Mouse (Mus musculus) heart, adult 8-10 months (tissue): ENCODE data around the gene Zbtb42. TPM values are rescaled to one million over a fixed set of nuclear protein-coding genes. Genes with fewer than 3 reads are reported as not detected.

Source experiments
- DNase-seq: peaks from one replicate; pipeline ENCODE4 v3.0.0; 2022; ENCODE audit warnings: low spot score
- total RNA-seq, 4 experiments: library from RNA; stranded (reverse); gene quantifications; 2 replicates each; pipeline ENCODE4 v1.2.4; 2022

Zbtb42 gene
- total RNA-seq, 4 experiments from 2014 or later = 4.0 to 5.5 (median 4.9) TPM

DNA sequence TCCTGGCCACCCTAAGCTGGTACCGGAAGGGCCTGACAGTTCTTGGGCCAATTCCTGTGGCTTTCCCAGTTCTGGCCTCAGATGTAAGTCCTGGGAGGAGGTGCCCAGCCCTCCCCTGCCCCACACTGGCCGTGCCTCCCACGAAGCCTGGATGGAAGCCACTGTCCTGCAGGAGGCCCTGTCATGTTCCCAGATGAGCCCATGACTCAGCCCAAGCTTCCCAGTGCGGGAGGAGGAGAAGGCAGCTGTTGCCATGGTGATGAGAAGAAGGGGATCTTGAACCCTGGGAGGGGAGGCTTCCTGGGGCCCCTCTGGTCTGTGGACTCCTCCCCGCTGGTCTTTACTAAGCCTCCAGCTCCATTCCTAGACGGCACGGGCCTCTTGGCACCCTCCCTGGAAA lies 4.7 kb downstream of the Zbtb42 start:
- no peak for DNase-seq

DNA sequence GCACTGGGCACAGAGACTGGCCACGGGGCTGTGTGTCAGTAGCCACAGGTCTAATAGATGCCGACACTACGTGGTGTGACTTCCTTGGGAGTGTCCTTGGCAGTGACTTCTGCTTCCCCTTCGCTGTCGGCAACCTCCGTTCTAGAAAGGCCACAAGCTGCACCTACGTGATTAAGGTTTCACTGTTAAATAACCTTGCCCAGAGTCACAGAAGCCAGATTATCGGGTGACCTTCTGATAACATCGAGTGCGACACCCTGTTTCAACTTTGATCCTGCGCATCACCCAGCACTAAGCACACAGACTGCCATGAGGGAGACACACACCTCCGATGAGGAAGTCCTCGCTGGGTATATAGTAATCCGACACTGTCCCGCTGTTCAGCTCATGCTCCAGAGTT lies 9.8 kb downstream of the Zbtb42 start:
- DNase-seq = no peak

DNA sequence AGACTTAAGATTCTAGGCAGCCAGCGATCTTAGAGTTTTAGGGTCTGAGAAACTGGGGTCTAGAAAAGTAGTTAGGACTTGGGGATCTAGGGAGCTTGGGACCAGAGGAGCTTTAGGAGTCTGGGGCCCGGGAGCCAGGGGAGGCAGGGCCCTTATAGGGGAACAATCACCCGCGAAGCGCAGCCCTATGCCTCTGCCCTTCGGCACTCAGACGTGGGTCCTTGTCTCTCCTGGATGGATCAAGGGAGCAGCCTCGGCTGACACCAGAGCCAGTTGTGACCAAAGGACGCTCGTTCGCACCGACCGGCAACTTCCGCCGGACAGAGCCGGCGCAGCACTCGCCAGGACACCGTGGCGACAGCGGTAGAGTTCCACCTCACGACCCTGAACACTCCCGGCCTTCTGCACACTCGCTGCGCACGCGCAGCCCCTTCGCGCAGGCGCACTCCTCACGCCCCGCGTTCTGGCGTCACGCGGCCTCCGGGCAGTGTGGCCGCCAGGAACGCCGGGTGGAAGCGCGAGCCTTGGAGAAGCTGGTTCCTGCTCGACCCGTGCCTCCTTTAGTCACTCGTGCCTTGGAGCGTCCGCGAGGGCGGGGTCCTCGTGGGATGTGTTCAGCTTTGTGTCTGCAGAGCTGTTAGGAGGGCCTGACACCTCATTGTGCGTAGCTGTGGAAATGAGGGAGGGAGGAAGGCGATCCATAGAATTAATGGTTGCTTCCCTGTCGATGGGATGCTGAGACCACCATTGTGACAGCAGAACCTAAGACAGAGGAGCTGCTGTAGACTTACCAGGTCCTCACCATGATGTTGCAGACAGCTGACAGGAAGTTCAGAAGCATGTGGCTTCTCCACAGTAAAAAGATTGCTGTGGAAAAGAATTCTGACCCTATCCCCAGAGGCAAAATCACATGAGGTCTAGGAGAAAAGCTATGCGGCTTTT lies 14.8 kb downstream of the Zbtb42 start:
- DNase-seq = peak; percentile 93

DNA sequence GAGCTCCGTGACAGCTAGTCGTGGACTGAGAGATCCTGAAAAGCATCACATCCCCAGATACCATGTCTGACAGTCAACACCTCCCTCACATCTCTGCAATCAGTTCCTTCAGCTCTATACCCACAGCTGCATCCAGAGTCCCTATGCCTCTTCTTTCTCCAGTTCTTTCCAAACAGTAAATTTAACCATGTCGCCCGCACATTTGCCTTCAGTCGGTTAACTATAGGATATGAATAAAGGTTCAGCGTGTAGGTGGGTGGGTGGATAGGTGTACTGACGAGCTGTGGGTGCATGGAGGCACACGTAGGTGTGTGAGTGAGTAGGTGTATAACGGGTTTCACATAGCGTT lies 15.5 kb downstream of the Zbtb42 start:
- no peak for DNase-seq

DNA sequence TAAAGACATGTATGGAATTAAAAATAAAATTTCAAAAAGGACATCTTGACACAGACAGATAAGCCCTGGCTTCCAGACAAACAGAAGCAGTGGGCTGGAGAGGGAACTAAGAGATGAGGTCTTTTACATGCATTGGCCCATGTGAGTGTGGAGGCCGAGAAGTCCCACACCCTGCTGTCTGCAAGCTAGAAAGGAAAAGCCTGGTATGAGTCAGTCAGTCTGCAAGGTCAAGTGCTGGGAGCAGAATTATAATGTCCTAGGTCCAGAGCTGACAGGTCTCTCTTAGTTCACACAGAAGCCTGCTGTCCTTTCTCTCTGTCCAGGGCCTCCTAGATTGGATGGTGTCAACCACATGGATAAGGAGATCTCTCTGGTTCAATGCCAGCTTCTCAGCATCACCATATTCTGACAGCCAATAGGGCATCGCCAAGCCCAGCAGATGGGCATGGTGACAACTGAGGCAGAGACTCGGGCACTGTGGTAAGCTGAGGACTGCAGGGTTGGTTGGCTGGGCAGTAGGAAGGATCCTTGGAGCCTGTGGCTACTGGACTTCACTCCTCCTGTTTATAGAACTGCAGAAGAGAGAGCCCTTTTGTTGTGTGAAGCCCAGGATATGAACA lies 18.3 kb downstream of the Zbtb42 start:
- no peak for DNase-seq

DNA sequence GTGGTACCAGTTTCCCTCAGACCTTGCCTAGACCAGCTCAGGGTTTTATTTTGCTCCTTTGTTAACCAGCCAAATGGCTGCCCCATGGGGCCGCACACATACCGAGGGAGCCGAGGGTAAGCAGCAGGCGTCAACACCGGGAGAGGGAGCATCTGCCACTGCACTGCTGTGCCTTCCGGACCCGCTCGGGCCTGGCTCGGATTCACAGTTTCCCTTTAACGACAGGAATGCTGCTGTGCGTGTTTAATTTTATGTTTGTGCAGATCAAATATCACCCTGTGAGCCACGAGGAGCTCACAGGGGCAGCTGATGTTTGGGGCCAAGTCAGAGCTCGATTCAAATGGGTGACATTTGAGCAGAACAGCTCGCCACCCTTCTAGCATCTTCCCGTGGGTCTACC lies 21.9 kb downstream of the Zbtb42 start:
- no peak for DNase-seq

DNA sequence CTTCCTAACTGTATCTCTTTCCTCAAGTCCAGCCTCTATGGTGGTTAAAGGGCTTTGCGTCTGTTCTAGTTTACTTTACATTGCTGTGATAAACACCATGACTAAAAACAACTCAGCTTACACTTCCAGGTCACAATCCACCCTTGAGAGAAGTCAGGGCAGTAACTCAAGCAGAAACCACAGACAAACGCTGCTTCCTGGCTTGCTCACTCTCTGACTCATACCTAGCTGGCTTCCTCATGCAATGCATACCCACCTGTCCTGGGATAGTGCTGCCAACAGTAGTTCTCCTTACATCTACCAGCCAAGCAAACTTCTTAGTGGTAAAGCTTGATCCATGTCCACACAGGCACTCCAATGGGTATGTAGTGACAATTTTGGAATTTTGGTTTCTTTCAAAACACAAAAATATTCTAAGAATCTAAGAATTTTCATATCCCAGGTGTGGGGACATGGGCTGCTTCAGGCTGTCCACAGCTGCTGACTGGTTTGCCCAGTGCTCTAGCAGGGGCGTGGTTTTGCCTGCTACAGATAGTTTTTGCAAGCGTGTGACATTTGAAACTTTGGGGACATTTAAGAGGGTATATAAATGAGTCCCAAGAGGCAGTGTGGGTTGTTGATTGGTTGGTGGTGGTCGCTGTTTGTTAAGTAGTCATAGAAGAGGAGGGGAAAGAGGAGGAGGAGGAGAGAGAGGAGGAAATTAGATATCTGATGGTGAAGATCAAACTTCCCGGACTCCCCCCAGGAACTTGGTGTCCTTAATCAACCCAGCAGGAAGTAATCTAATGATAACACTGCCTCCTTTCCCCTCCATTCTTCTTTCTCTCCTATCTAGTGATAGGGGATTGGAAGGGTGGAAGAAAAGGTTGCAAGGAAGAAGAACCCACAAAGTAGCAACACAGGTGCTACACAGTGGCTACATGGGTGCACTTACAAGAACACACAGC lies 24.0 kb downstream of the Zbtb42 start:
- no peak for DNase-seq

DNA sequence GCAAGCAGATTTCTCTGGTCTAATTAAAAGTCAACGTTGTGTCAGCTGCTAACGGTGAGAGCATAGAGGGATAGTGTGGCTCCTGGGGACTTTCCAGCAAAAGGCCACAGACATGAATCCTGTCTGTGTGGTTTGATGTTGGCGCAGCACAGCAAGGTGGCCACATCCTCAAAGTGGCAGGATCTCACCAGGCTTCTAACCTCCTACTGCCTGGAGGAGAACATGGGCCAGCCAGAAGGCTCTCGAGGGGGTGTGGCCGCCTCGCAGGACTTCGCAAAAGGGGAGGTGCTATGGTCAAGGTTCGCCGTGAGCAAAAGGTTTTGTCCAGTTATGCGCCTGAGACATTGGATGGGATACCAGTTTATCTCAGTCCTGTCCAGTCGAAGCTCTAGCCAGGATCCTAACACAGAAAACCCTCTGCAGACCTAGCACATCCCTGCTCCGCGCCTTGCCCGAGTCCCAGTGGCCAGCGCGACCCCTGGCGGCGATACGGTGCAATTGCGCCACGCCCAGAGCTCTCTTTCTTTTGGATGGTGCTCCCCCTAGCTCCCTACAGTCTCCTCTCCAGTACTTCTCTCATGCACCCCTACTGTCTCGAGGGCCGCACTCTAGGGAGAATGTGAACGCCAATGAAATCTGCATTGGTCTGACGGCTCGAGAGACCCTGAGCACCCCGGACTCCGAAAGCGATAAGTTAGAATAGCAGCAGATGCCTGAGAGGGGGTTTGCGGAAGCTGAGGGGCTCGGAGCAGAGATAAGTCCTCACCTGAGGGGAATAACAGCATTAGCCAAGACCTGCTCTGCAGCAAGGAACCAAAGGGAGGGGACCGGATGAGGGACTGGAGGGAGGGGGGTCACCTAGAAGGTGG lies 28.3 kb downstream of the Zbtb42 start:
- peak; percentile 89 for DNase-seq

DNA sequence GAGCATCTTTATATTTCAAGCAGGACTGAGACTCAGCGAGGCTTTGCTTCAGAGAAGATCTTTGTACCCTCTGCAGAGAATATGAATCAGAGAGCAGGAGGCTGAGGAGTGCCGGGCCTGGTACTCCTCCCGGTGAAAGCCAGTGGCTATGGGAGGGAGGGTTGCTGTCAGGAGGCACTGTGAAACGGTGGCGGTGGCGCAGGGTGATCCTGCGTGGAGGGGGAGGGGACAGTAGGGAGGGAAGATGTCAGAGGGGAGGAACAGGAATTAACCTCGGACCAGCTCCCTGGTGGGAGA lies 28.9 kb downstream of the Zbtb42 start:
- no peak for DNase-seq

DNA sequence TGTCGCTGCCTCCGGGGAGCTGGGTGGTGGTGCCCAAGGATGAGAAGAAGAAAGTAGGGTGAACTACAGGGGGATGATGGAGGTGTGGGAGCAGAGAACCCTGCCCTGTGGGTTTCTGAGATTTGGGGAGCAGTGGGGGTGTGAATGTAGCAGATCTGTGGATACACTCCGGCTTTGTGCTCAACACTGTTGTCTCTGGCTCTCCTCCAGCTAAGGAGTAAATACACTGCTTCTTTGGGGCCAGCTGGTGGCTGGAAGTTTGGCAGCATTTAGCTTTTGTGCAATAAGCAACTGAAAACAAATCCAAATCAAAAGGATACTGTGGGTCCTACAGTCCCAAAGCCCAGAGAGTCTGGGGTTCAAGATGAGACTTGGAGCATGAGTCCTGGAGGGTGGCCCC lies 35.4 kb downstream of the Zbtb42 start:
- DNase-seq = peak; percentile 33

DNA sequence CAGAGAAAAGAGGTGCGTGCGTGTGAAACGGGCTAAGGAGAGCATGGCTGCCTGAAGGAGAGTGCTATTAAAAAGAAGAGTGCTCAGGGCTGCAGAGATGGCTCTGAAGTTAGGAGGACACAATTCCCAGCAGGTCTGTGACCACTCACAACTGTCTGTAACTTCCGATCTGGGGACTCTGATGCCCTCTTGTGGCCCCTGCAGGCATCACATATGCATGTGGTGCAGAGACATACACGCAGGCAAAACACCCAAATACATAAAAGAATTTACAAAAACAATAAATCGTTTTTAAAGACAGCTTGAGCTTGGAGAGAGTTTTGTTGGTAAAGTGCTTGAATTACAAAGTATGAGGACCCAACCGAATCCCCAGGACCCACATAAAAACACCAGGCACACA lies 38.5 kb downstream of the Zbtb42 start:
- no peak for DNase-seq

DNA sequence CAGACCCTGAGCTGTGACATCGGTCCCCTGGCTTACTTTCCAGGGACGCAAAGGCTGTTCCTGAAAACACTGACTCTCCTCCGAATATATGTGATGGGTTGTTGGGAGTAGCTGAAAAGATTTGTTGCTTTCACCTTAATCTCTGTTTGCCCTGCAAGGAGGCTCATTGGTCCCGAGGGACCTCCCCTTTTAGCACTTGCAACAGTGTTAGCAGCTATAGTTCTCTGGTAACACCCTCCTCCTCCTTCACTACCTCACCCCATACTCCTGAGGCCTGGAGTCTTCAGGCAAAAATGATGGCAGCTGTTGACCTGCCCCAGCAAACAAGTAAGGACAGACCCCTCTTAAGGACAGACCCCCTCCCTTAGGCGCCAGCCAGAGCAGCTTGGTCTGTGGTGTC lies 40.4 kb downstream of the Zbtb42 start:
- DNase-seq = no peak

DNA sequence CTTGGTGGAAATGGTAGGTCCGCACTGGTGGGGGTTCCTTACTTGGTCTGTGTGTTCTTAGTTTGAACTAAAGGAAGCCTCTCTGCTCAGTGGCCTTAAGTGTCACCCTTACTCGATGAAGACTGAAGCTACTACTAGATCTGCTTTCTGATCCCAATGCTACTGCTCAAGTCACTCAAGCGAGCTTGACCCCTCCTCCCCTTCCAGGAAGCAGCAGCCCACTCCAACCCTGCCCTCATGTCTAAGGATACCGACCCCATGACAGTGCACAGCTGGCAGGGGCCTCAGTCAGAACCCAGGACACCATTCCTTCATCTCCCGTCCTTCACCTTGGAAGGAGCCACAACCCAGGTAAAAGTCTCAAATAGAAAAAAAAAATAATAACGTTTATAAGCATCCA lies 41.6 kb downstream of the Zbtb42 start, which contains the start of gene Cep170b:
Gene Cep170b (plus strand): TSS at position 240 of the 400 bp plus-strand sequence.
- DNase-seq = no peak

DNA sequence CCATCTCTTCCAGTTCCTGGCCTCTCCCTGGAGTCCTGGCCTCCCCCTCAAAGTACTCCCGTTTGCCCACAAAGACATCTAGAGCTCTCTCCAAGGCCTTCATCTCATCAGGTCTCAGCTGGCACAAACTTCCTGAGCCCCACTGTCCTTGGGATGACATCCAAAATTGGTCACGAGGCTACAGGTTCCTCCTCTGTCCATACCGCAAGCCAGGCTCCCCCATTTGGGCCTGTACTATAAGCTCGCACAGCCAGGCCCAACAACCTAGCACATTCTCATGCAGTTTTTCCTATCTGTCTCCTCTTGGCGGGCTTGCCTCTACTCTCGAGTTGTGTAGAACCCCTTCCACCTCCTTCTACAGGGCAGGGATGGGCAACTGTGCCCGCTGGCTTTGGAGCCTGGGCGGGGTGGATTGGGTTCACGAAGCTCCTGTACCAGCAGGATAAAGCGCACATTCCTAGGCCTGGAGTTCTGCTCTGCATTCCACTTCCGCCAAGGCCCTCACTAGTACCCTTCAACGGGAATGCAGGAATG lies 42.3 kb downstream of the Zbtb42 start:
- no peak for DNase-seq

DNA sequence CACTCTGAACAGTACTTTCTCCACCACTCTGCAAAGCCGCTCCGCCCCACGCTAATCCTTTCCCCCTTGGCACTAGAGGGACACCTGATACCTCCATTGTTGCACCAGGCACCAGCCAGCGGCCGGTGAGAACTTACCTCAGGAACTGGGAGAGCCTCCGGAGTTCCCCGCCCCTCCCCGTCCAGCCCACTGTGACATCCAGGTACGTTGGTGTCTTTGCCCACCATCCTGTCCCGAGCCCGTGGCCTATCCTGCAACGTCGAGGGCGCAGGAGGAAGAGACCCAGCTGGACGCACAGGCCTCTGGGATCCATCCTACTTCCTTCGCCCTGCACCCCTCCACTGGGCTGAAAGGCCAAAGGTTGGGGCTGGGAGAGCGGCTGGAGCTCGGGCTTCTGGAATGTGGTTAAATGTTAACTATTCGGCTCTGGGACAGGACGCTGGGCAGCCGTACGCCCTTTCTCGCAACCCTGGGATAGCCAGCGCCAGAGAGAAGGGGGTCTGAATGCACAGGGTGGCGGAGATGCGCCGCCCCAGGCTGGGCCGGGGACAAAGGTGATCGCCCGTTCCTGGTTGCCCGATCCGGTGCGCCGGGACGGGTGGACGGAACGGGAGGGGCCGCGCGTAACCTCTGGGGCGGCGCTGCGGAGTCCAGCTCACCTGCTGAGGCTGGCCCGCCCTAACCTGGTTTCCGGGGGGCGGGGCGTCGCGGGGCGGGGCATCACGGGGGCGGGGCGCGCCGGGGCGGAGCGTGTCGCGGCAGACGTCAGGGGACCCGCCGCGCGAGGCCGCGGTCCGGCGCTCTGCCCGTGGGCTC lies 43.0 kb downstream of the Zbtb42 start:
- no peak for DNase-seq

DNA sequence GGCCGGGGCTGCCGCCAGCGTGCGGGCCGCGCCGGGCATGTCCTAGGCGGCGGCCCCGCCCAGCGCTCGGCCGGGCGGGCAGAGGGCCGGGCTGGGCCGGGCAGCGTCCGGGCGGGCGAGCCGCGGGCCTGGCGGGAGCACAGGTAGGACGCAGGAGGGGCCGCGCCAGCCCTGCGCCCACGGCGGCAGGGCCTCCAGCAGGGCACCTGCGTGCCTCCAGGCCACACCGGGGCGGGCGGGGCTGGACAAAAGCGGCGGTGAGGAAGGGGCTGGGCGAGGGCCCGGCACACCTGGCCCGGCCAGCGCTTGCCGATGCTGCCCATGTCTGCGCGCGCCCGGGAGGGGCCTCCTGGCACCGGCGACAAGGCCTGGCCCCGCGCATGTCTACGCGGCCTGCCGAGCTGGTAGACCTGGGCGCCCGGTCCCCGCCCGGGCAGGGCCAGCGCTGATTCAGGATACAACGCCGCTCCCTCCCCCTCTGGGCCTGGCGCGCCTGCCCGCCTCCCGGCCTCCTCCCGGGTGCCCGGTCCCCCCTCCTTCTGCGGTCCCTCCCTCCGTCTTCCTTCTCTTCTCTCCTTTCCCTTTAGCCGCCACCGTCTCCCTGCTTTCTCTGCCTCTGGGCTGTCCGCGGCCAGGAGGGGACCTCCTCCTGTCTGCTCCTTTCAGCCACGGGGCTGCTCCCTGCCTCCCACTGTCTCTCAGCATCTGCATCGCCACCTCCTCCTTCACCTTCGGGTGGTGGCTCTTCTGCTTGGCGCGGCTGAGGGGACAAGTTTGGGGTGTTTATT lies 43.8 kb downstream of the Zbtb42 start:
- DNase-seq = no peak

DNA sequence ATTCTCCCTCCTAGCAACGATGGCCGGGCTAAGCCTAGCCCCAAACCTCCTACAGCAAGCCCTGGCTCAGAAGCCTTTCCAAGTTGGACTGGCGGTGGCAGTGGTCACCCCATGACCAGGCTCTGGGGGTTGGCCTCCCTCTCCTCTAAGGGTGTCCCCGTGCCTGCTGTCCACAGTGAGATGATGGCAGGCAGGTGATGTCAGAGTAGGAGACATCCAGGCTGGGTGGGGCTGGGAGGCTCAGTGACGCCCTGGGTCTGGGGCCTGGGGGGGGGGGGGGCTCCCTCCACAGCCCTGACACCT lies 44.4 kb downstream of the Zbtb42 start:
- no peak for DNase-seq

DNA sequence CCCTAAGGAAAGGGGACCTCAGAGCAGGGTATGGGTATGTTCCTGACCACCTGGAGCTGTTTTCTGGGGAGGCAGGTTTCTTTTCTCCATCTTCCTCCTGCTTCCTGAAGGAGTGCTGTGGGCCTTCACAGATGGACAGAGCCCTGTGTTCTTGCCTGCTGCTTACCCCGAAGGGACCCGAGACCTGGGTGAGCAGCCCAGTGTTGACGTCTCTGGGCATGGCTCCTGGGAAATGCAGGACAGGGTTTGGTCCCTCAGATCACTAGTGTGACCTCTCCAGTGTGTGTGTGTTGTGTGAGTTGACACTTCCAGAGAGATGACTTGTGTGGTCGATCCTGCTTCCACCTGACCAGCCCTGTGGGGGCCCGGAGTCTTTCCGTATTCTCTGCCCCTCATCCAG lies 44.8 kb downstream of the Zbtb42 start:
- DNase-seq = no peak

DNA sequence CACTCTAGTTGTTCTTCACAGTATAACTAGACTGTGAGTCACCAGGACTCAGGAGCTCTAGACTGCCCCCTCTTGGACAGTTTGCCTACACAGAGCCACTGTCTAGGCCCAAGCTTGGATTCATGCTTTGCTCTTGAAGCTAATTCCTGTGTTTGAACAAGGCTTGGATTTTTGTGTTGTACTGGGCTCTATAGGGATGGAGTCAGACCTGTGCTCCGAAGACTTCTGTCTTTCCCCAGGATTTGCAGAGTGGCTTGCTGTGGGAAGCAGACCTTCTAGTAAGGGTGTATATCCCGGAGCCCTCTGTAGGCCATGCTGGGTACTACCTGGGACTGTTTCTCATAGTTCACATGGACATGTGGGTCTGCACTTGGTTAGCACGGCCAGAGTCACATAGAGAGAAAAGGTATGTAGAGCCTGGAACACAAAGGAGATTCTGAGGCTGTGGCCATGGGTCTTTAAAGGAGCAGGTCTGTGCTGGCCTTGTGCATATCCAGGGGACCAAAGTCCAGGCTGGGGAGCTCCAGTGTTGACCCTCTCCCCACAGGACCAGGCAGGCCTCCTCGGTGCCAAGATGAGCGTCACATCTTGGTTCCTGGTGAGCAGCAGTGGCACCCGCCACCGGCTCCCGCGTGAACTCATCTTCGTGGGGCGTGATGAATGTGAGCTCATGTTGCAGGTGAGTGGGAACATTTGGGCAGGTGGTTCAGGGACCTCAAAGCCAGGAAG lies 45.6 kb downstream of the Zbtb42 start:
- peak; percentile 52 for DNase-seq
